Mouse (Mus musculus) left cerebral cortex, postnatal 14 days (tissue): ENCODE data around the gene Napepld. TPM values are rescaled to one million over a fixed set of nuclear protein-coding genes. Genes with fewer than 3 reads are reported as not detected.
A peak's percentile ranks its signal among the peaks of the same experiment; 100 is the strongest.
"Not testable (repeated sequence)": the region's sequence is repeated elsewhere in the genome, so short reads cannot be mapped to it uniquely, and the experiment has no call there.

Experiments used
- DNase-seq, 2 experiments: peaks; one replicate each; pipeline ENCODE4 v3.0.0; 2021 to 2022; ENCODE audit warnings: low spot score in 2 of 2, mixed read lengths in 1 of 2
- intact Hi-C: fragments of 180-260 bp; cut with DNase I; formaldehyde crosslinking; loops from one replicate; pipeline ENCODE4 v1.15.1; 2025
- total RNA-seq, 2 experiments: library from RNA; stranded (reverse); gene quantifications; 2 replicates each; pipeline ENCODE4 v1.2.3; 2021

The Napepld gene
- total RNA-seq, 2 experiments from 2014 or later, result 8.6 to 9.0 TPM

DNA sequence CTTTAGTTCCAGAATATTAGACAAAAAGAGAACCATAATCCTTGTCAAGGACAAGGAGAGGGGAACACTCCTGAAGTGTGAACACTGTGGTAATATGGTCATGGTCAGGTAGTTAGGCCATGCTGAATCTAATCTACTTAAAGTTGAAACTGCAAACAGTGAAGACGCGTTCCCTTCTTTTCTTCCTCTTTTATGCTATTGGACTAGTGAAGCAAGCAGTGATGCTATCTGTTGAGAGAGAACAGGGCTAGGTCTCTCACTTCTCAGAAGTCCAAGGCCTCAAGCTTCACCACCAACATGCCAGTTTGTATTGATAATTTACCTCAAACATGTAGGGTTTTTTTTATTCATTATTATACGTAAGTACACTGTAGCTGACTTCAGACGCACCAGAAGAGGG, 13.3 kb upstream of the Napepld start:
- DNase-seq, result no peak
- intact Hi-C loops, result no loop called here

DNA sequence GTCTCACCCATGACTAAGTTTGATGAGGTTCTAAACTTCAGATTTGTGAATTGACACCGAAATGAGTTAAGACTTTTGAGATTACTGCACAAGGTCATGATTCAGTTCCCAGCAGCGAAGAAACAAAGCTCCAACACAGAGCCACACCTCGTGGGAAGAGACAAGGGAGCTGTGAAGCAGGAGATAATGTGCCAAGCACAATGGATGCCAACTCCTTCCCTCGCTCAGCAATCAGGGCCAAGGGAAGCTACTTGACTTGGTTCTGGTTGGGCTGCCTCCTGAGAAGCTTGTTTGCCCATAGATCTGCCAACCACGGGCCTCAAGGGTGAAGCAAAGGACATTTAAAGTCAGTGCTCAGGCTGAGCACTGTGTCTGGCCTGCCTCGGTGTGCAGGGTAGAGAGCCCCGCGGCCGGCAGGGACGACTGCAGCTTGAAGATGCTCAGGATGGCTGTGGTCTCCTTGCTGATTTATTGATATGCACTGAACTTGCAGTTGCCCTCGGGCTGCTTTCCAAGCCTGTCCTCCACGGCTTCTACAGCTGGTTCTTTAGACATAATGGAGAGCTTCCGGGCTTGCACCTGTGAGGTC, 11.0 kb upstream of the Napepld start:
- DNase-seq, result no peak
- intact Hi-C loops, result no loop called here

DNA sequence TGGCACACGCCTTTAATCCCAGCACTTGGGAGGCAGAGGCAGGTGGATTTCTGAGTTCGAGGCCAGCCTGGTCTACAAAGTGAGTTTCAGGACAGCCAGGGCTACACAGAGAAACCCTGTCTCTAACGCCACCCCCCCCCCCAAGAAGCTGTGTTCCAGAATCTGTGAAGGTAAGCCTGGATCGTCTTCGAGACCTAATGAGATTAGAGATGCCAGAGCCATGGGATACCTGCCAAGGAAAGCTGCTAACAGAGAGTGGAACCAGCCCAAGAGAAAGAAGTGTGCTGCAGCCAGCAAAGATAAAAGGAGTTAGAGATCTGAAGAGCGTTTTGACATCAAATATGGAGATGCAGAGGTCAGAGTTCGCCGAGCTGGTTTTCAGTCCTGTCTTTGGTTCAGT, 6.8 kb upstream of the Napepld start:
- DNase-seq, intact Hi-C loops: not testable (repeated sequence)

DNA sequence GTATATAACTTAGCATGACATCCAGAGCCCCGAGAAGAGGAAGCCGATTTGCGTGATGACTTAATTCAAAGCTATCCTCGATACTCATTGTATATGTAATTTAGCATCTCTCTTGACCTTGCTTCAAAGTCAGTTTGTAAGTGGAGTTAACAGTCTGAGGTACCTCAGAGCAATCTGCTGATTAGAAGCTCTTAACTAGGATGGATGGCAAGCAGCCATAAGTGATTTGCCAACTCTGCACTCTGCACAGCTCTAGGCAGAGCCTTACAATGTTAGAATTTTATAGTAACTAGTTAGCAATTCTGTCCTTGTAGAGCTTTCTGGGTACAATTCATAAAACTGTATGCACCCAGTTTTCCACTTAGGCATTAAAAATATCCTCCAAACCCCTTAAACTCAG, 5.3 kb upstream of the Napepld start:
- intact Hi-C loops, result no loop called here

DNA sequence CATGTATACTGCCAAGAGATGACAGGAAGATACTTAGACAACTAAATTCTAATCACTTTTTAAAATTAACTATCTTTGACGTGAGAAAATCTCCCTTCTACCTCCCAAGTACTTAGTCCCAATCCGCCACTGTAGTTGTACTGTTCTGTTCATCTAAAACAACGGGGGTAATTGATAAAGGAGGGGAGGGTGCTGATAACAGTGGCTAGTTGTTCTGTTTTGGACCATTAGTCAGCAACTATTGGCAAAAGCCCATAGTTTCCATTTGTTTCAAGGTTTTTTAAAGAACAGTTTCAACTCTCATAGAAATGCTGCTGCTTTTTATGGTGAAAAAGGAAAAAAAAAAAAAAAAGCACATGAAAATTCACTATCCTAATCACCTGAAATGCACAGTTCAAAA, 2.5 kb upstream of the Napepld start:
- intact Hi-C loops, result loop anchor here (5.0 kb wide), 1 partner anchor 46 kb away; no protein-coding TSS in a partner anchor
- no peak for DNase-seq

More for the DNA sequence above, 5.3 kb upstream of the Napepld start:
- DNase-seq, result no peak

DNA sequence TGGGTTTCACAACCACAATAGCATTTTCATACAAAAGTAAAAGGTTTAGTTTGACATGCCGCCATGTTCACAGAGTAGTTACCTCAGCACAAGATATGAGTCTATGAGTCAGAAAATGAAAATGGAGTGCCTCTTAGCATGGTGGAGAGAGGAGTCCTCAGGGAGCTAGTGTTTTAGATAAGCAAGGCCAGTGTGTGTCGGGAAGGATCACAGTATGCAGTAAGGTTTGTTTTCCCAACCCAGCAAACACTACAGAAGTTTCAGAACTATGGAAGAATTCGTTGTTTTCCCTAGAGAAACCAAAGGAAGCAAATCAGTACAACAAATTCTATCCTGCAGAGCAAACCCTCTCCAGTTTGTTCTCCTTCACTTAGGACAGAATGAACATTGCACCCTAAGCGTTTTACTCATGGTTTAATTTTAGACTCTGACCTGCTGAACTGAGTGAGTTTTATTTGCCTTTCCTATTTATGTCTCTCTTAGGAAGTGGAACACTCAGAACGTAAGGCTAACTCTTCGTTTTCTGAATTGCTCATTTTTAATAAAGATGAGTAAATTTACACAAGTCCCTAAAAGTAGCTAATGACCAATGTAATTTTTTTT, 1.8 kb upstream of the Napepld start:
- no peak for DNase-seq
- intact Hi-C loops, result loop anchor here (5.0 kb wide), 1 partner anchor 46 kb away; no protein-coding TSS in a partner anchor

DNA sequence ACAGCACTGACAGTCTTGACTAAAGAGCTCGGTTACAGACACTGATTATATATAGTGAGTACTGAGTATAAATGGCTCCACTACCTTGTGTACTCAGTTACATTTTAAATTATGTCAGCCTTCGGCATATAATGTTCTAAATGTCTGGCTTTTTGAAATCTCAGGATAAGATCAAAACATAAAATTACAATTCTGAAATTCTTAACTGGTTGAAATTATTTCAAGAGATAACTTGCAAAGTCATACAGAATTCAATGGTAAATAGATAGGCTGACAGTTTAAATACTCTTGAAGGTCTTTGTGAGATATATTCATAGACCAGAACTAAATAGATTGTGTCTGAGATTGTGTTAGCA, 791 bp upstream of the Napepld start:
- DNase-seq, result no peak
- intact Hi-C loops, result loop anchor here (5.0 kb wide), 1 partner anchor 45 kb away; no protein-coding TSS in a partner anchor

DNA sequence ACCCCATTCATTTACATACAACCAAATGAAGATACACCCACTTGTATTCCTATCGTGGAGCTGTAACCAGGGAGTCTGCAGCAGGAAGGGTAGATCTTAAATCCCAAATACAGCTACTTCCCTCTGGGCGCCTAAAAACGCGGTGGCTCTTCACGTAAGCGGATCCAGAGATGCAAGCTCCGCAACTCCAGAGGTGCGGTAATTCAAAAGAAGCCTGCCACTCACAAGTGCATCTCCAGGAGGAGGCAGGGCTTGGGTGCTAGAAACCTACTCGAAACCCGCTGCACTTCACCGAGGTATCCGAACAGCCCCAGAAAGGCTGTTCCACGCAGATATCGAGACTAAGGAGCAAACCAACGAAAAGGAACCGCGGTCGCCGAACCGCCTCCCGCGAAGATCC, 262 bp downstream of the Napepld start:
- DNase-seq, result no peak
- intact Hi-C loops, result loop anchor here (5.0 kb wide), 1 partner anchor 44 kb away; no protein-coding TSS in a partner anchor

DNA sequence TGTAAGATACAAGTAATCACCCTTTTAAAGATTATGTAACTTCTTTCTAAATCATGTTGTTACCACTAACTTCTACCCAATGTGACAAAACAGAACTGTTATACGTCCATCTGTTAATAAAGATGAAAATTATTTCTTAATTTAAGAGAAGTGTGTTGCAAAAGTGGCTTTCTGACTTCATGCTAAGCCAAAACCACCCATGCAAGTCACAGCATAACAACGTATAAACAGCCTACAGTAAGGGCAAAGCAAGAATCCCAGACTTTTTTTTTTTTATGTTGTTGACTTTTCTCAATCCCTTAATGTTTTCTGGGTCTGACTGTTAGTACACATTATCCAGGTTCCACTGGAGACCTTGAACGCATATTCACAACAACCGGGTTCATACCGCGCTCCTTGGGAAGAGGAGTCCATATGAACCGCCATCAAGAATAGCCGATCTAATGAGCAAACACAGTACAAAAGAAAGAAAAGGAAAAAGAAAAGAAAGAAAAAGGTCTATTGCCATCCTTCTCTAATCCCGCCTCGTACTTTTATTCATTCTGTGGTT, 849 bp downstream of the Napepld start:
- no peak for DNase-seq
- intact Hi-C loops, result loop anchor here (5.0 kb wide), 1 partner anchor 43 kb away; no protein-coding TSS in a partner anchor

DNA sequence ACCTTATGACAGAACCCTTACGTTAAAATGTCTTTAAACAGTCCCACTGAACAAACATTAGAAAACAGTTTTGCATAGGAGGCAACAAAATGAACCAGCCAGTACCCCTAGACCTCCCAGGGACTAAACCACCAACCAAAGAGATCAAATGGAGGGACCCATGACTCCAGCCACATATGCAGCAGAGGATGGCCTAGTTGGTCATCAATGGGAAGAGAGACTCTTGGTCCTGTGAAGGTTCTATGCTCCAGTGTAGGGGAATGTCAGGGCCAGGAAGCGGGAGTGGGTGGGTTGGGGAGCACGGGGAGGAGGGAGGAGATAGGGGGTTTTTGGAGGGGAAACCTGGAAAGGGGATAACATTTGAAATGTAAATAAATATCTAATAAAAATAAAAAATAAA, 1.6 kb downstream of the Napepld start:
- intact Hi-C loops, DNase-seq: not testable (repeated sequence)

DNA sequence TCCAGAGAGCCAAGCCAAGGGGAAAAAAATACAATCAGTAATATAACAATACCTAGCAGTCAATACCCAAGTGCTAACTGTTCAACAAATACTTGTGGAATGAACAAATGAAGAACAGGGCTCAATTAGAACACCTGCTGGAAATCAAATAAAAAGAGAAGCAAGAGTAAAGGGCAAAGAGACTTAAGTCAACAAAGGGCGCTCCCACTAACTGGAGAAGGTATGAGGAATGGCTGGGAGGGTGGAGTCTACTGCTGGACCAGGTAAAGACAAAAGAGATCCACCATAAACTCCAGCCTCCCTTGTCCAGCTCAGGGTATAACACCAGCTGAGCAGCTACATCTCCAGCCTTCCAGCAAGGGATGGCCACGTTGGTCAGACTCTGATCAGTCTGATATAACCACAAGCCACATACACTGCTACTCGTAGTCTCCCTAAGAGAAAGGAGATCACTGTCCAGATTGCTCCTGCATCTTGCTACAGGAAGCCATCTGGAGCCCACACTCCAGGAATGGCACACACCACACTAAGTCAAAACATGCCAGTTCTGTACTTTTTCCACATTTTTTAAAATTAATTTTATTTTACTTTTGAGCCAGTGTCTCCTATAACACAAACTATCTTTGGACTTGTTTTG, 6.2 kb downstream of the Napepld start:
- DNase-seq, result no peak

DNA sequence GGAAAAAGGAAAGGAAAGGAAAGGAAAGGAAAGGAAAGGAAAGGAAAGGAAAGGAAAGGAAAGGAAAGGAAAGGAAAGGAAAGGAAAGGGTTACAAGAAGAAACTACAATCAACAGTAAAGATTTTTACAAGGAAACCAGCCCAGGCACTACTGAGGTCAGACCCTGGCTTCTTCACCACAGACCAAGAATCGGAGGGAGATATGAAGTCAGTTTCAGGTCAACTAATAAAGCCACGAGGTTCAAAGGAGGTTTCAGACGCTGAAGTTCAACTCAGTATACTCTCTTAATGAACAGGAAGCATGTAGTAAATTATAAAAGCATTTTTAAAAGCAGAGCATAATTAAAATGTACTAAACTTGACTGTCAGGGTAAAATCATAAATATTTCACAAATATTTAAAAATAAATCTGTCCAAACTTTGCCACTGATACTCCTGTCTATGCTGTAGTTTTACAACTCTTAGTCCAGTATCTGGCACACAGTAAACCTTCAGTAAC, 7.8 kb downstream of the Napepld start:
- no peak for DNase-seq
- intact Hi-C loops, result no loop called here

More for the DNA sequence above, 6.2 kb downstream of the Napepld start:
- intact Hi-C loops, result no loop called here

DNA sequence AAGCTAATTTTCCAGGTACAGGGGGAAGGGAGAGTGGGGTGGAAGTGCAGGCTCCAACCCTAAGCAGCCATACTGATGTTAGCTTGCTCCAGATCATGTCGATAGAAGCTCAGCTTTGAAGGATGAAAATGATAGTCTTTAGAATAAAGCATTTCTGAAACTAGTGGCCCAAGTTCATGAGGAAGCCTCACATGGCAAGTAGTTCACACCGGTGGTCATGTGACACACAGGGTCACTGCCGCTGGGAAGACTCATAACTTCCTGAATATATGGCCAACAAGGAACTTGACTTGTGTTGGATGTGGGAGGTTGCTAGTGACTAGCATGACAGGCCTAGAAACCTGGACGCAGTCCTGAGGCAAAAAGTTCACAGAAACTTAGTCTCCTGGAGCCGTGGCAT, 9.0 kb downstream of the Napepld start:
- no peak for DNase-seq
- intact Hi-C loops, result no loop called here

DNA sequence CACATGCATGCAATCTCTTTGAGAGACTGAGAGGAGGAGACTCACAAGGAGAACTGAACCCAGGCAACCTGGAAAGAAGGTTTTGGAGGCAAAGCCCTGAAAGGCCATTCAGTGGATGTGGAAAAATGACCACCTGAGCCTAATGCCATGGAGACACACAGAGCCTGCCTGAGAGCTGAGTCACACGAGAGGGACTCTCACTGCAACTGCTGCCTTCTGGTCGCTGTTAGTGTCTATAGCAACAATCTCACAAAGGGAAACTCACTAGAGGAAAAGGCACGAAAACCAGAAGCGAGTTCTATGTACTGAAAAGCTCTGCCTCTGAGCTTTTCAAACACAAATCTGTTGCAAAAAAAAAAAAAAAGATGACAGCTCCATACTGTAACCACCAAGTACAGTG, 14.2 kb downstream of the Napepld start:
- peak; percentile 36 to 53 for DNase-seq
- intact Hi-C loops, result no loop called here

DNA sequence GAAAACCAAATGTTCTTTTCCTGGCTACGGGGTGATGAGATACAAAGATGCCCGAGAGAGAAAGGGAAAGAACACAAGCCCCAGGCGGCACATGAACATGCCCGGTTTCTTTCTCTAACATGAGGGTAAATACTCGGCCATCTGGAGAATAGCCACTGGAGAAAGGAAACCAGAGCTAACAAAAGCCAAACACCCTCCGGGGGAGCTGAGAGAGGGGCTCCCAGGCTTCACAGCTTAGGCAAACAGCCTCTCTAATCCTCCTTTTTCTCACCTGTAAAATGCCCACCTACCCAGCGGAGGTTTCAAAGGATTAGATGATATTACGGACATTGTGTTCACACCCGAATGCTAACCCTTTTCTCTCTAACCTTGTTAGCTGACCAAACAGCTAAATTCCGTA, 16.2 kb downstream of the Napepld start:
- no peak for DNase-seq
- intact Hi-C loops, result no loop called here

DNA sequence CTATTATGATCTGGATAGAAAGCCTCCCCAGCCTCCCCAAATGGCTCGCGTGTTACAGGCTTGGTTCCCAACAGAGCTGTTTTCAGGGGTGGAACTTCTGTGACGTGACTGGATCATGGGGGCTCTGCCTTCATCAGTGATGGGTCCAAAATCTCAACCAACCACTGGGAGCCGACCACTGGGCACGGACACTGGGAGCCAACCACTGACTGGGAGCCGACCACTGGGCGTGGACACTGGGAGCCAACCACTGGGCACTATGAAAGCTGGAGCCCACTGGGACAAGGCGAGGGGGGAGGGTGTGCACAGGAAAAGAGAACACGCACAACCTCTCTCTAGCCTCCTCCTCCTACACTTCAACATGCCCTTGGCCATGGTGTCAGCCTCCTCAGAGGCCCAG, 17.4 kb downstream of the Napepld start:
- no peak for DNase-seq
- intact Hi-C loops, result no loop called here

DNA sequence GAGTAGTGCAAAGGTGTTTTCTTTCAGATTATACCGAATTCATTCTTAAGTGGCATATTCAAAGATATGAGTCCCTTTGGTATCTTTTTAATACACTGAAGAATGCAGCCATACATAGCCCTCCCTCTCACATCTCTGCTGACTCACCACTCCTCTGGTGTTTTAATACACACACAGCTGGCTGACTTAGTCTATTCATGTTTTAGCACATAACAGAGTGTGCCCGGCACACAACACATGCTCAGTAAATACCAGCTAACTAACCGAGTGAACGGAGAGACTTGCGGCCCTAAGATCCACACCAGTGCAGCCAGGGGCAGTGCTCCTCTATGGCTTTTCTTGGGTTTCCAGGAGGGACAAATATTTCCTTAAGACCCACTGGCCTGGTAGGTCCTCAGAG, 20.3 kb downstream of the Napepld start:
- DNase-seq, result peak; percentile 35 to 63
- intact Hi-C loops, result no loop called here

DNA sequence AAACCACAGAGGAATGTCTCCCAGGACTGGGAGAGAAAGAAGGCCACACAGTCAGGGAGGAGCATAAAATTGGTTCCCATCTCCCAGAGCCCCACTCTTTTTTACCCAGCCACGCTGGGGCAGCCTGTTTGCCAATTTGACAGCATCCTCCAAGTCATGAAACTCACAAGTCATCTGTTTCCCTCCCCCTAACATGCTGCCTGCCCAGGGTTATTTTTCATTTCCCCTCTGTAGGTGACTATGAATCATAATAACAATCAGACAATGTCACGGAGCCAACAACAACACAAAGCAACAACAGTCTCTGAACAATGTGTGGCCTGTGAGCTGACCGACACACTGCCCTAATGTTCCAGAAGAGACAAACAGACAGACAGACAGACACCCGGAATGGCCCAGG, 21.2 kb downstream of the Napepld start:
- no peak for DNase-seq

DNA sequence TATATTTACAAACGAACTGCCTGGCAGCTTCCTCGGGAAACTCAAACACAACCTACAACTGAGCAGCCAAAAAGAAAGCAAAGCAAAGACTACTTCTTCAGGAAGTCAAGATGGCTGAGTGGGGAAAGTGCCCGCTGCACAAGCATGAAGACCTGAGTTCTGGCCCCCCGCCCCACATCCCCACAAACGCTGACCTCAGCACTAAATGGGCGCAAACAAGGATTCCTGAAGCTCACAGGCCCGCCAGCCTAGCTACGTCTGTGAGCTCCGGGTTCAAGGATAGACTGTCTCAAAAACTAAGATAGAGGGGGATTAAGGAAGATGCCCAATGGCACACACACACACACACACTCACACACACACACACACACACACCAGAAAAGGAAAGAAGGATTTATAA, 22.8 kb downstream of the Napepld start:
- intact Hi-C loops, result no loop called here
- no peak for DNase-seq

More for the DNA sequence above, 21.2 kb downstream of the Napepld start:
- intact Hi-C loops, result no loop called here

DNA sequence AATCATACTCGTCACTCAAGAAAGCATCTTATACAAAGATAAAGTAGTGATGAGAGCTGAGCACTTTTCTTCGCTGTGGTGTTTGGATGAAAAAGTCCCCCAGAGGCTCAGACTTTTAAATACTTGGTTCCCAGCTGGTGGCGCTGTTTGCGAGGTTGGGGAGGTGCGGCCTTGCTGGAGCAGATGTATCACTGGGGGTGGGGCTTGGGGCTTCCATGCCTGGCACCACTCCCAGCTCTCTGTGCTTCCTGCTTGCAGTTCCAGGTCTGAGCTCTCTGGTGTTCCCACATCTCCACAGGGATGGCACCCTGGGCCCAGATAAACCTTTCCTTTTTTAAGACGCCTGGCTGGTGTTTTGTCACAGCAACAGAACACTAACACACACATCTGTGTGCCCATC, 23.3 kb downstream of the Napepld start:
- peak in 1 of 2 experiments; percentile 40 for DNase-seq
- intact Hi-C loops, result no loop called here
